Mouse (Mus musculus) layer of hippocampus, adult 9-10 months (tissue): ENCODE measurements around the gene Pkp3.

Experiments
- DNase-seq: peaks from one replicate; pipeline ENCODE4 v3.0.0; 2022; ENCODE audit warnings: low spot score

Gene Pkp3

GRCm38 (mm10) chr7:141094487-141095205, 16.6 kb downstream of the Pkp3 start:
- no peak for DNase-seq

GRCm38 (mm10) chr7:141096021-141096420, 18.0 kb downstream of the Pkp3 start:
- DNase-seq, result no peak

GRCm38 (mm10) chr7:141096649-141097056, 18.6 kb downstream of the Pkp3 start:
- no peak for DNase-seq

GRCm38 (mm10) chr7:141097177-141097576, 19.2 kb downstream of the Pkp3 start:
- DNase-seq, result no peak

GRCm38 (mm10) chr7:141099911-141100691, 22.1 kb downstream of the Pkp3 start, which contains the start of gene Sigirr:
Gene Sigirr (minus strand): TSS chr7:141100572.
- DNase-seq, result no peak

- DNase-seq, result no peak
These were observed 25.1 kb downstream of the Pkp3 start for GRCm38 (mm10) chr7:141103161-141103560.

GRCm38 (mm10) chr7:141115874-141116273, 37.9 kb downstream of the Pkp3 start:
- DNase-seq, result no peak

GRCm38 (mm10) chr7:141117636-141118035, 39.6 kb downstream of the Pkp3 start, which contains the start of gene Ano9:
Gene Ano9 (minus strand): TSS chr7:141117806.
- DNase-seq, result no peak

GRCm38 (mm10) chr7:141119487-141119886, 41.5 kb downstream of the Pkp3 start:
- no peak for DNase-seq

- DNase-seq, result no peak
These were observed 42.6 kb downstream of the Pkp3 start for GRCm38 (mm10) chr7:141120605-141121004.

- no peak for DNase-seq
These were observed 43.1 kb downstream of the Pkp3 start for GRCm38 (mm10) chr7:141121051-141121531.

GRCm38 (mm10) chr7:141122245-141122644, 44.2 kb downstream of the Pkp3 start, which contains the start of gene Ptdss2:
Gene Ptdss2 (plus strand): TSS chr7:141122382.
- no peak for DNase-seq

- DNase-seq, result peak; percentile 71
These were observed 44.9 kb downstream of the Pkp3 start for GRCm38 (mm10) chr7:141122689-141123516.

GRCm38 (mm10) chr7:141123517-141123856, 45.5 kb downstream of the Pkp3 start:
- no peak for DNase-seq

- DNase-seq, result peak; percentile 47
These were observed 53.2 kb downstream of the Pkp3 start for GRCm38 (mm10) chr7:141131024-141131820.

GRCm38 (mm10) chr7:141131904-141132755, 54.1 kb downstream of the Pkp3 start:
- no peak for DNase-seq
